Mouse (Mus musculus): ENCODE measurements around the gene Igf2. TPM values are rescaled to one million over a fixed set of nuclear protein-coding genes. Genes with fewer than 3 reads are reported as not detected.
A peak's percentile ranks its signal among the peaks of the same experiment; 100 is the strongest.

Gene Igf2
- polyA plus RNA-seq, 1 experiment from 2014 or later = 131 TPM

- Histone ChIP-seq H3K27ac (ENCODE audit: low read length) (no peak overlapping the region), H3K4me2 (replicated peaks; ENCODE audit: low read depth, low read length) (no peak overlapping the region), H3K9me3 (ENCODE audit: low read length) (no peaks in the 10 kb centered on the region), H3K4me3 (ENCODE audit: low read depth, low read length) (no peak overlapping the region), H3K27me3 (replicated peaks; ENCODE audit: insufficient read depth, low read length) (no peaks in the 10 kb centered on the region), H3K9ac (replicated peaks; ENCODE audit: low read depth) (no peak overlapping the region), H3K4me1 (ENCODE audit: insufficient read depth, low read depth, low read length) (no peaks in the 10 kb centered on the region; the same call in 1 of the 2 replicates), H3K36me3 (ENCODE audit: insufficient read depth, low read length) (no peaks in the 10 kb centered on the region)
- ATAC-seq (peak; percentile 62), DNase-seq (ENCODE audit: low spot score) (peak; percentile 55)
- TF ChIP-seq CTCF (IDR thresholded peaks at IDR 0.05) = peak; percentile 81
- TF ChIP-seq EP300 (IDR thresholded peaks at IDR 0.05) = no peak
- whole genome bisulfite sequencing = 2% methylated on average over 10 of the region's 12 CpGs
Observed at GRCm38 (mm10) chr7:142610627-142611406, 55.8 kb downstream of the Igf2 start.

GRCm38 (mm10) chr7:142600921-142601320 is 65.7 kb downstream of the Igf2 start:
- Histone ChIP-seq H3K27ac (ENCODE audit: low read length) (no peak overlapping the region), H3K36me3 (ENCODE audit: insufficient read depth, low read length) (no peaks in the 10 kb centered on the region), H3K4me2 (replicated peaks; ENCODE audit: low read depth, low read length) (no peak overlapping the region), H3K9ac (replicated peaks; ENCODE audit: low read depth) (no peak overlapping the region), H3K4me1 (ENCODE audit: insufficient read depth, low read depth, low read length) (no peaks in the 10 kb centered on the region), H3K9me3 (ENCODE audit: low read length) (no peaks in the 10 kb centered on the region), H3K4me3 (ENCODE audit: low read depth, low read length) (no peak overlapping the region), H3K27me3 (replicated peaks; ENCODE audit: insufficient read depth, low read length) (no peaks in the 10 kb centered on the region)
- WGBS = 88% methylated on average over 2 of the region's 2 CpGs
- DNase-seq (ENCODE audit: low spot score) (no peak), ATAC-seq (no peak)
- TF ChIP-seq CTCF (IDR thresholded peaks at IDR 0.05) = no peak
- TF ChIP-seq EP300 (IDR thresholded peaks at IDR 0.05) = no peak

MicroRNA genes within 50 kb of the gene (microRNA counts, 519-probe panel; counts per million panel counts)
- not detected for microRNA mmu-miR-483

Small RNAs within 50 kb of the gene (microRNA-seq; reads per million reads assigned to microRNA genes)
- 174 reads per million, percentile 55 among the genes with 10 or more reads in this experiment for gene Mir483

Other genes with a start within 250 kb of the Igf2 start
- gene Syt8, start 232.0 kb downstream of the Igf2 start, polyA plus RNA-seq (2015; fragmentation: Nextera tagmentation; extraction: Ambion mirVana) = 0.47 and 1.1 TPM in 2 replicates
- 1.9 and 2.1 TPM in 2 replicates for gene Tnni2, start 225.0 kb downstream of the Igf2 start, polyA plus RNA-seq (2015; fragmentation: Nextera tagmentation; extraction: Ambion mirVana)
- 90.8 and 92.3 TPM in 2 replicates for gene Lsp1, start 206.0 kb downstream of the Igf2 start, polyA plus RNA-seq (2015; fragmentation: Nextera tagmentation; extraction: Ambion mirVana)
- 1.5 and 2.2 TPM in 2 replicates for gene Tnnt3, start 168.0 kb downstream of the Igf2 start, polyA plus RNA-seq (2015; fragmentation: Nextera tagmentation; extraction: Ambion mirVana)
- 15.2 and 15.7 TPM in 2 replicates for gene Mrpl23, start 134.1 kb downstream of the Igf2 start, polyA plus RNA-seq (2015; fragmentation: Nextera tagmentation; extraction: Ambion mirVana)
- gene Gm49394, start 3.1 kb upstream of the Igf2 start, polyA plus RNA-seq (2015; fragmentation: Nextera tagmentation; extraction: Ambion mirVana) = not detected in 2 replicates
- gene Ins2, start 76.6 kb upstream of the Igf2 start, polyA plus RNA-seq (2015; fragmentation: Nextera tagmentation; extraction: Ambion mirVana) = not detected in 2 replicates

Measured in lung, postnatal 0 days (tissue).